Mouse (Mus musculus): ENCODE results near the gene Ptpn14.

- no peak for TF ChIP-seq POLR2A (IDR thresholded peaks at IDR 0.05; ENCODE audit: borderline replicate concordance, low read depth, low read length)
- no peak for TF ChIP-seq CTCF (IDR thresholded peaks at IDR 0.05; ENCODE audit: low read depth, low read length)
Measured at GRCm38 (mm10) chr1:189814385-189814784, 86.3 kb downstream of the Ptpn14 start.

All from bone marrow macrophage, adult 2 months (primary cell).